Mouse (Mus musculus) brain, embryonic 14.5 days (tissue): ENCODE data around the gene Zbtb44.

Experiments used
- CTCF ChIP-seq: fragments of 200-500 bp; IDR thresholded peaks from 2 replicates; pipeline ENCODE4 v1.5.1; 2012; ENCODE audit warnings: inconsistent platforms, mild to moderate bottlenecking, moderate library complexity, borderline replicate concordance; ENCODE audit not compliant: insufficient read depth, insufficient read length; ENCODE audit errors: extremely low read depth
- POLR2A ChIP-seq: fragments of 200-500 bp; IDR thresholded peaks from 2 replicates; pipeline ENCODE4 v1.6.1; 2012; ENCODE audit warnings: mild to moderate bottlenecking, inconsistent platforms, borderline replicate concordance; ENCODE audit not compliant: poor library complexity, insufficient read depth, insufficient read length, severe bottlenecking; ENCODE audit errors: extremely low read depth

- TF ChIP-seq CTCF (no peak), POLR2A (no peak)
These were observed 60.7 kb downstream of the Zbtb44 start for GRCm38 (mm10) chr9:31091162-31091581.
